Mouse (Mus musculus) heart, adult 2 months (tissue): Measurements from ENCODE around the gene Snd1. TPM values are rescaled to one million over a fixed set of nuclear protein-coding genes. Genes with fewer than 3 reads are reported as not detected.

ENCODE experiments used
- DNase-seq, 2 experiments: peaks; one replicate each; pipeline ENCODE4 v3.0.0; 2021
- H3K27ac ChIP-seq: fragments of 200-600 bp; 2 replicates; pipeline ENCODE4 v1.8.1; 2022
- H3K27me3 ChIP-seq: fragments of 200-500 bp; 2 replicates; pipeline ENCODE4 v1.6.1; 2012; ENCODE audit warnings: mild to moderate bottlenecking, low read length, inconsistent platforms, mixed read lengths; ENCODE audit not compliant: control insufficient read depth, insufficient read depth
- H3K36me3 ChIP-seq: fragments of 200-500 bp; 2 replicates; pipeline ENCODE4 v1.6.1; 2012; ENCODE audit warnings: low read length, inconsistent platforms; ENCODE audit not compliant: control insufficient read depth, insufficient read depth
- H3K4me1 ChIP-seq: fragments of 200-500 bp; 2 replicates; pipeline ENCODE4 v1.6.1; 2011; ENCODE audit warnings: low read length; ENCODE audit not compliant: control insufficient read depth, insufficient read depth
- H3K4me3 ChIP-seq: fragments of 200-600 bp; 2 replicates; pipeline ENCODE4 v1.8.1; 2022
- H3K79me2 ChIP-seq: fragments of 200-500 bp; replicated peaks from 2 replicates; pipeline ENCODE4 v1.6.1; 2012; ENCODE audit warnings: mild to moderate bottlenecking, inconsistent platforms, low read length, moderate library complexity, mixed read lengths; ENCODE audit not compliant: control insufficient read depth, insufficient read depth
- H3K9ac ChIP-seq: fragments of 200-500 bp; 2 replicates; pipeline ENCODE4 v1.6.1; 2012; ENCODE audit warnings: low read depth, mild to moderate bottlenecking, control low read depth, inconsistent platforms, low read length, mixed read lengths
- CTCF ChIP-seq: fragments of 200-600 bp; IDR thresholded peaks from 2 replicates; pipeline ENCODE4 v1.8.1; 2022; ENCODE audit warnings: antibody characterized with exemption, mild to moderate bottlenecking, moderate library complexity
- EP300 ChIP-seq: fragments of 200-500 bp; IDR thresholded peaks from 2 replicates; pipeline ENCODE4 v1.6.1; 2011; ENCODE audit warnings: low read depth, low read length, control low read depth; ENCODE audit not compliant: insufficient read depth
- POLR2A ChIP-seq: fragments of 200-500 bp; IDR thresholded peaks from 2 replicates; pipeline ENCODE4 v1.6.1; 2011; ENCODE audit warnings: mild to moderate bottlenecking, low read depth, low read length, control low read depth; ENCODE audit not compliant: insufficient read depth
- WGBS: fragments of 180-500 bp; shearing (Covaris S2); methylation state at CpG from one replicate; pipeline ENCODE4 v1.1.7; 2018; 5-methylcytosine and 5-hydroxymethylcytosine counted together
- intact Hi-C: fragments of 180-260 bp; cut with DNase I; formaldehyde crosslinking; loops from one replicate; pipeline ENCODE4 v1.15.1; 2025
- polyA plus RNA-seq: library from polyadenylated mRNA; depleted of rRNA; stranded (reverse); fragments of >200 nt; gene quantifications from 2 replicates; pipeline ENCODE4 v1.2.3, GENCODE M21; 2012
- total RNA-seq, 2 experiments: library from RNA; stranded (reverse); gene quantifications; 2 replicates each; pipeline ENCODE4 v1.2.3; 2021

Snd1 gene
- total and polyA plus RNA-seq, 3 experiments: 39.9 to 74.1 (median 62.4) TPM

GRCm38 (mm10) chr6:28963178-28963577 is 488.2 kb downstream of the Snd1 start:
- H3K79me2 ChIP-seq: no peaks in the 10 kb centered on the region
- no peak for DNase-seq
- H3K9ac ChIP-seq: no peak overlapping the region

DNA sequence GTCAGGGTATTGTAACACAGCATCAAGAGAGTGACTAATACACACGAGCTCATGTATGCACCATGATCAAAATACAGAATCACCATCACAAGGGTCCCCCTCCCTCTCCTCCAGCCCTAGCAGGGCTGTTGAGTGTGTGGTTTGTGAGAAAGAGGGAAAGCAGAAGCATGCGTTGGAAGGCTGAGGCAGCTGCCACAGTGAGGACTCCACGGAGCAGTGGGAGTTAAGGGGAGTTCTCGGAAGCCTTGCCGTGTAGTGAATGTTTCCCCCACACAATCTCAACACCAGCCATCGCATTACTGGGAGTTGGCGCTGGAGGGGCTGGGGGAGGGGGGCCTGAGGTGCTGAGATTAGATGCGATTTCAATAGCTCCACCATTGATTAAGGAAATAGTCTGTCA is 490.3 kb downstream of the Snd1 start:
- H3K79me2 ChIP-seq: no peaks in the 10 kb centered on the region
- 34% methylated on average over 8 of the region's 8 CpGs for WGBS
- intact Hi-C loops: no loop called here

More at GRCm38 (mm10) chr6:28963178-28963577, 488.2 kb downstream of the Snd1 start:
- TF ChIP-seq CTCF (no peak), EP300 (no peak), POLR2A (no peak)
- Histone ChIP-seq H3K36me3 (no peaks in the 10 kb centered on the region), H3K27ac (no peak overlapping the region), H3K4me1 (no peaks in the 10 kb centered on the region), H3K4me3 (no peak overlapping the region), H3K27me3 (no peaks in the 10 kb centered on the region)
- 68% methylated on average over 5 of the region's 5 CpGs for WGBS
- intact Hi-C loops: no loop called here

DNA sequence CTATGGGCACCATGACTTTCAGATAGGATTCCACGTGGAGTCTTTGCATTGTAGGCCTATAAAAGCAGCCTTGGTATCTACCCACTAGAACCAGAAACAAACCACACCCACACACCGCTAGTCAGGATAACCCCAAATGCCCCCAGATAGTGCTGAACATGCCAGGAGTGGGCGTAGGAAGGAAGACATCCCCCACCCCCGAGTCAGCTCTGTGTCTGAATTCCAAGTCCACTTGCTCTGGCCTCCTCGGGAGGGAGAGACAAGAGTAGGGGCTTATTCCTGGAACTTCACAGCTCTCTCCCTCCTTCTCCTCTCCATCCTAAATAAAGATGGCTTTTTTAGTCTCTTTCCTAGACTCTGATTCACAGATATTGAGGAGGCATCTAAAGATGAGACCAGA is 494.7 kb downstream of the Snd1 start:
- no peak overlapping the region for H3K27ac ChIP-seq
- 20% methylated on average over 5 of the region's 5 CpGs for WGBS
- TF ChIP-seq EP300 (no peak), CTCF (no peak), POLR2A (no peak)
- no peak overlapping the region for H3K9ac ChIP-seq
- H3K4me3 ChIP-seq: no peak overlapping the region
- 0 out of 2 replicates have a peak, but pooled peaks cover 1% of the 10 kb centered on the region for H3K27me3 ChIP-seq
- H3K79me2 ChIP-seq: no peaks in the 10 kb centered on the region
- DNase-seq: no peak
- H3K4me1 ChIP-seq: no peaks in the 10 kb centered on the region
- intact Hi-C loops: no loop called here
- H3K36me3 ChIP-seq: no peaks in the 10 kb centered on the region

More for the DNA sequence above, 490.3 kb downstream of the Snd1 start:
- Histone ChIP-seq H3K36me3 (no peaks in the 10 kb centered on the region), H3K27ac (no peak overlapping the region), H3K4me1 (no peaks in the 10 kb centered on the region), H3K4me3 (no peak overlapping the region), H3K9ac (no peak overlapping the region), H3K27me3 (0 out of 2 replicates have a peak, but pooled peaks cover 1% of the 10 kb centered on the region)
- TF ChIP-seq CTCF (no peak), POLR2A (no peak), EP300 (no peak)
- DNase-seq: no peak

GRCm38 (mm10) chr6:28970711-28971110 is 495.8 kb downstream of the Snd1 start:
- H3K4me3 ChIP-seq: no peak overlapping the region
- H3K79me2 ChIP-seq: no peaks in the 10 kb centered on the region
- H3K27me3 ChIP-seq: 0 out of 2 replicates have a peak, but pooled peaks cover 1% of the 10 kb centered on the region
- WGBS: 62% methylated on average over 4 of the region's 4 CpGs
- no peak for DNase-seq
- no peaks in the 10 kb centered on the region for H3K36me3 ChIP-seq
- no peak overlapping the region for H3K27ac ChIP-seq
- intact Hi-C loops: no loop called here
- no peaks in the 10 kb centered on the region for H3K4me1 ChIP-seq
- no peak for TF ChIP-seq EP300
- no peak for TF ChIP-seq POLR2A
- no peak for TF ChIP-seq CTCF
- no peak overlapping the region for H3K9ac ChIP-seq

DNA sequence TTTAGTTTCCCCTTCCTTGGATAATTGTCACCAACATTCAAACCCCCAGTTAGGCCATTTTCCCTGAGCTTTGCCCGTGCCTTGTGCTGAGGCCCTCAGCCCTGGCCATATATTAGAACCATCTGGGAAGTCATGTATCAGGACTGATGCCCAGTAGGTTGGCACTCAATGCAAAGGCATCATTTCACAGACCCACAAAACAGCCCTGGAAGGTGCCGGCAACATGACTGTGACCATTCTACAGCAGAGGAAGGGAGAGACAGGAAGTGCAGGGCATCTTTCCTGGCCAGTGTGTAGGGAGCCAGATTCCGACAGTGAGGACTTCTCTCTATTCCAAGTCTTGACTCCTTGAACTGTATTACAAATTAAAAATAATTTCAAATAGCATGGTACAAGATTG is 499.6 kb downstream of the Snd1 start:
- DNase-seq: no peak
- H3K4me1 ChIP-seq: no peaks in the 10 kb centered on the region
- no peak overlapping the region for H3K9ac ChIP-seq
- intact Hi-C loops: no loop called here
- no peak overlapping the region for H3K27ac ChIP-seq
- no peak overlapping the region for H3K4me3 ChIP-seq
- H3K79me2 ChIP-seq: no peaks in the 10 kb centered on the region
- TF ChIP-seq EP300 (no peak), CTCF (no peak), POLR2A (no peak)
- no peaks in the 10 kb centered on the region for H3K27me3 ChIP-seq
- no peaks in the 10 kb centered on the region for H3K36me3 ChIP-seq
- 69% methylated on average over 3 of the region's 3 CpGs for WGBS

- 68% methylated on average over 1 of the region's 1 CpGs for WGBS
- peak; percentile 29 to 61 for DNase-seq
- TF ChIP-seq CTCF: no peak
- no peak for TF ChIP-seq EP300
- no peak for TF ChIP-seq POLR2A
These were observed 500.2 kb downstream of the Snd1 start for GRCm38 (mm10) chr6:28975106-28975505.

More at GRCm38 (mm10) chr6:28975106-28975505, 500.2 kb downstream of the Snd1 start:
- H3K9ac ChIP-seq: no peak overlapping the region
- H3K4me1 ChIP-seq: no peaks in the 10 kb centered on the region
- H3K79me2 ChIP-seq: no peaks in the 10 kb centered on the region
- no peaks in the 10 kb centered on the region for H3K27me3 ChIP-seq
- no peak overlapping the region for H3K4me3 ChIP-seq
- no peaks in the 10 kb centered on the region for H3K36me3 ChIP-seq
- H3K27ac ChIP-seq: no peak overlapping the region
- intact Hi-C loops: no loop called here
